Mouse (Mus musculus): ENCODE results near the gene Vmac.

DNA sequence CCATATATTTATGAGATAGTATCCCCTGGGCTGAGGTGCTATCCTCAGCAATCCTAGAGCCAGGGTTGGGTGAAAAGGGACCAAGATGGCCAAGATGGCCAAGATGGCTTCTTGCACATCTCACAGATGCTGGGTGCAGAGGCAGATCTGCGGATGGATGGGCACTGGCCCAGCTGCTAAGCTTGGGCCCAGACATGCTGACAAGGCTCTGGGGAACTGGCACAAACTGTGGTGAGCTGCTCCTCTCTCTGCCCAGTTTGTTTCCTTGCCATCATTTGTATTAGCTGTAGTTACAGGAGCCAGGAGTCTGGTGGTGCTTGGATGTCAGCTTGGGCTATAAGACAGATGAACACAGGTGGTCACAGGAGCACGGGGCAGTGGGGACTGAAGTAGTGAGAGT lies 33.2 kb downstream of the Vmac start:
- TF ChIP-seq CTCF (IDR thresholded peaks at IDR 0.05; ENCODE audit: low read depth): no peak
- TF ChIP-seq EP300 (IDR thresholded peaks at IDR 0.05; ENCODE audit: low read depth): no peak

Data from liver, postnatal 0 days (tissue).